In genomic region chr15:79166712-79167111, GRCm38 (mm10) we compare ENCODE assay signal across 15 mouse cellular contexts. TPM values are rescaled to one million over a fixed set of nuclear protein-coding genes. Genes with fewer than 3 reads are reported as not detected.
DNase-seq lines count a peak whose midpoint lies in the region; ATAC-seq lines count a peak whose summit lies in the region.
"Had no signal": no experiment of that assay in that cellular context is flagged by ENCODE, and none has a peak within 500 bp of the region (broad histone marks: within the 10 kb centered on the region; RNA-seq: fewer than 3 reads in every experiment).

No protein-coding gene starts in this region.

- peaks cover 70% of the 10 kb centered on the region for H3K27me3 ChIP-seq in heart, embryonic 10.5 days (ENCODE audit: insufficient read depth, poor library complexity, severe bottlenecking)
- peaks cover 81% of the 10 kb centered on the region for H3K27me3 ChIP-seq in embryonic facial prominence, embryonic 10.5 days (replicated peaks; ENCODE audit: low read depth, poor library complexity, severe bottlenecking)
- H3K27me3 ChIP-seq in intestine, embryonic 15.5 days (replicated peaks): peaks cover 55% of the 10 kb centered on the region

- no peak overlapping the region for H3K4me3 ChIP-seq in heart, embryonic 10.5 days
- H3K4me3 ChIP-seq in embryonic facial prominence, embryonic 10.5 days: peak overlapping the region; percentile 19; the same call in 1 of the 2 replicates
- no peak overlapping the region for H3K4me3 ChIP-seq in intestine, embryonic 15.5 days (replicated peaks)

- no peak overlapping the region for H3K9ac ChIP-seq in intestine, embryonic 15.5 days

- H3K36me3 ChIP-seq in heart, embryonic 10.5 days: no peaks in the 10 kb centered on the region
- no peaks in the 10 kb centered on the region for H3K36me3 ChIP-seq in embryonic facial prominence, embryonic 10.5 days (replicated peaks)
- H3K36me3 ChIP-seq in intestine, embryonic 15.5 days: no peaks in the 10 kb centered on the region

- no peaks in the 10 kb centered on the region for H3K9me3 ChIP-seq in heart, embryonic 10.5 days
- no peaks in the 10 kb centered on the region for H3K9me3 ChIP-seq in embryonic facial prominence, embryonic 10.5 days
- no peaks in the 10 kb centered on the region for H3K9me3 ChIP-seq in intestine, embryonic 15.5 days

- peaks cover 53% of the 10 kb centered on the region for H3K4me1 ChIP-seq in heart, embryonic 10.5 days
- H3K4me1 ChIP-seq in embryonic facial prominence, embryonic 10.5 days: peaks cover 78% of the 10 kb centered on the region
- 0 out of 2 replicates have a peak, but pooled peaks cover 8% of the 10 kb centered on the region for H3K4me1 ChIP-seq in intestine, embryonic 15.5 days (replicated peaks)

- no peak overlapping the region for H3K4me2 ChIP-seq in intestine, embryonic 15.5 days (replicated peaks)

- intact Hi-C loops in heart, postnatal 10 days (cut with DNase I): no loop called here

- WGBS in heart, embryonic 10.5 days: 34% methylated on average over 8 of the region's 8 CpGs
- 43% methylated on average over 8 of the region's 8 CpGs for WGBS in embryonic facial prominence, embryonic 10.5 days
- WGBS in intestine, embryonic 15.5 days: 56% methylated on average over 8 of the region's 8 CpGs

- no peak for DNase-seq in heart, embryonic 10.5 days (ENCODE audit: low spot score)
- no peak for DNase-seq in heart, adult 18-20 months
- DNase-seq in MN1 (ENCODE audit: low spot score): peak; percentile 31
- DNase-seq in embryonic facial prominence, embryonic 10.5 days (ENCODE audit: low spot score): peak; percentile 50
- no peak for DNase-seq in kidney, postnatal 14 days
- no peak for DNase-seq in liver
- no peak for DNase-seq in heart, postnatal 10 days
- DNase-seq: cerebellum, postnatal 36 days; gastrocnemius, postnatal 14 days; lung, adult 2 months; right cerebral cortex, postnatal 25 days; thymus, adult 18-20 months had no signal

- peak overlapping the region; percentile 7; the same call in 1 of the 2 replicates for H3K27ac ChIP-seq in heart, embryonic 10.5 days
- peak overlapping the region; percentile 51; the same call in 1 of the 2 replicates for H3K27ac ChIP-seq in embryonic facial prominence, embryonic 10.5 days (replicated peaks)
- H3K27ac ChIP-seq in intestine, embryonic 15.5 days: no peak overlapping the region

- ATAC-seq in intestine, embryonic 15.5 days: peak; percentile 27; the same call in 1 of the 2 replicates
- ATAC-seq: CD4-positive, CD25-positive, alpha-beta regulatory T cell, adult 4 months; inflammation-experienced regulatory T-cells, adult 6 months had no signal

RNA-seq across cellular contexts. Expression of gene Sox10, which starts 1.7 kb away (rescaled TPM):
- 0.34 and 1.6 TPM in 2 replicates for polyA plus RNA-seq in heart, embryonic 10.5 days (2016; fragmentation: Nextera tagmentation; extraction: Ambion mirVana)
- total RNA-seq in heart, adult 18-20 months (2021): 1 to 10 TPM; 1.4 TPM
- 11.4 and 12.9 TPM in 2 replicates for polyA plus RNA-seq in embryonic facial prominence, embryonic 10.5 days (2016; fragmentation: Nextera tagmentation; extraction: Ambion mirVana)
- polyA plus RNA-seq in intestine, embryonic 15.5 days (2015; fragmentation: Nextera tagmentation; extraction: Ambion mirVana): 7.9 and 8.2 TPM in 2 replicates
- 1 to 10 TPM; 1.6 to 2.4 TPM for total RNA-seq in heart, postnatal 10 days (2021)
- polyA plus RNA-seq: CD4-positive, CD25-positive, alpha-beta regulatory T cell, adult 4 months; inflammation-experienced regulatory T-cells, adult 6 months had no signal

RNA-seq across cellular contexts. Expression of gene 1700088E04Rik, which starts 25.7 kb away (rescaled TPM):
- polyA plus RNA-seq in heart, embryonic 10.5 days (2016; fragmentation: Nextera tagmentation; extraction: Ambion mirVana): 6.0 and 8.1 TPM in 2 replicates
- total RNA-seq in heart, adult 18-20 months (2021): 1 to 10 TPM in 1 of 2 experiments, under 1 TPM in 1; 0.89 to 3.4 TPM
- 8.0 and 8.2 TPM in 2 replicates for polyA plus RNA-seq in embryonic facial prominence, embryonic 10.5 days (2016; fragmentation: Nextera tagmentation; extraction: Ambion mirVana)
- polyA plus RNA-seq in intestine, embryonic 15.5 days (2015; fragmentation: Nextera tagmentation; extraction: Ambion mirVana): 4.5 and 5.7 TPM in 2 replicates
- total RNA-seq in heart, postnatal 10 days (2021): 1 to 10 TPM; 1.8 to 2.3 TPM

RNA-seq across cellular contexts. Expression of gene Polr2f, which starts 25.9 kb away (rescaled TPM):
- 289 and 326 TPM in 2 replicates for polyA plus RNA-seq in heart, embryonic 10.5 days (2016; fragmentation: Nextera tagmentation; extraction: Ambion mirVana)
- 100 to 1,000 TPM; 135 TPM for total RNA-seq in heart, adult 18-20 months (2021)
- polyA plus RNA-seq in embryonic facial prominence, embryonic 10.5 days (2016; fragmentation: Nextera tagmentation; extraction: Ambion mirVana): 414 and 440 TPM in 2 replicates
- polyA plus RNA-seq in intestine, embryonic 15.5 days (2015; fragmentation: Nextera tagmentation; extraction: Ambion mirVana): 311 and 328 TPM in 2 replicates
- 100 to 1,000 TPM; 118 to 130 TPM for total RNA-seq in heart, postnatal 10 days (2021)

RNA-seq across cellular contexts. Expression of gene Micall1, which starts 58.0 kb away (rescaled TPM):
- polyA plus RNA-seq in heart, embryonic 10.5 days (2016; fragmentation: Nextera tagmentation; extraction: Ambion mirVana): 13.1 and 14.5 TPM in 2 replicates
- 10 to 100 TPM; 38.5 to 44.1 TPM for total RNA-seq in heart, adult 18-20 months (2021)
- 7.3 and 7.4 TPM in 2 replicates for polyA plus RNA-seq in embryonic facial prominence, embryonic 10.5 days (2016; fragmentation: Nextera tagmentation; extraction: Ambion mirVana)
- 8.3 TPM in 2 replicates for polyA plus RNA-seq in intestine, embryonic 15.5 days (2015; fragmentation: Nextera tagmentation; extraction: Ambion mirVana)
- 10 to 100 TPM; 80.2 to 82.8 TPM for total RNA-seq in heart, postnatal 10 days (2021)

Comparison
In these comparisons a context has a peak if more than half of its experiments do, and no peak if none do; other contexts are left out.
1. DNase-seq: peak in MN1 (single experiment) and embryonic facial prominence, embryonic 10.5 days (single experiment); none in heart, embryonic 10.5 days (single experiment), heart, adult 18-20 months (0 of 2), kidney, postnatal 14 days (single experiment), liver (single experiment) and heart, postnatal 10 days (0 of 2).